Mouse (Mus musculus): ENCODE data around the gene Akap7.
"Not testable (repeated sequence)": the region's sequence is repeated elsewhere in the genome, so short reads cannot be mapped to it uniquely, and the experiment has no call there.

Gene Akap7

GRCm38 (mm10) chr10:25186240-25186639 is 121.4 kb downstream of the Akap7 start:
- not testable (repeated sequence) for DNase-seq (ENCODE audit: low spot score)

DNA sequence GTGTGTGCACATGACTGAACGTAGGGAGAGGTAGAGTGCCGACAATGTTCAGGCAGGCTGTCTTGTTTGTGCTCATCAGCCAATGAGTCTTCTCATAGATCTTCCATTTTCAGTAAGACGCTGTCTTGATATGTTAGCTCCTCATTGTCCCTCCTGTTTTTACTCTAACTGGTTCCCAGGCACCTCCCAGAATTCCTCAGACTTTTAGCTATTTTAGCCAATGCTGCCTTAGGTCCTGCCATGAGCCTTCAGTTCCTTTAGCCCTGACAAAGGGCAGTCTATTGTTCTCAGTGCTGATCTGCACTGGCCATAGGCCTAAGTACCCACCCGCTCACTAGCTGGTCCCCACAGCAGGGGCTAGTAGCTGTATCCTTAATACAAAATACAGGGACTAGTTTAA is 122.0 kb downstream of the Akap7 start:
- DNase-seq (ENCODE audit: low spot score): no peak

DNA sequence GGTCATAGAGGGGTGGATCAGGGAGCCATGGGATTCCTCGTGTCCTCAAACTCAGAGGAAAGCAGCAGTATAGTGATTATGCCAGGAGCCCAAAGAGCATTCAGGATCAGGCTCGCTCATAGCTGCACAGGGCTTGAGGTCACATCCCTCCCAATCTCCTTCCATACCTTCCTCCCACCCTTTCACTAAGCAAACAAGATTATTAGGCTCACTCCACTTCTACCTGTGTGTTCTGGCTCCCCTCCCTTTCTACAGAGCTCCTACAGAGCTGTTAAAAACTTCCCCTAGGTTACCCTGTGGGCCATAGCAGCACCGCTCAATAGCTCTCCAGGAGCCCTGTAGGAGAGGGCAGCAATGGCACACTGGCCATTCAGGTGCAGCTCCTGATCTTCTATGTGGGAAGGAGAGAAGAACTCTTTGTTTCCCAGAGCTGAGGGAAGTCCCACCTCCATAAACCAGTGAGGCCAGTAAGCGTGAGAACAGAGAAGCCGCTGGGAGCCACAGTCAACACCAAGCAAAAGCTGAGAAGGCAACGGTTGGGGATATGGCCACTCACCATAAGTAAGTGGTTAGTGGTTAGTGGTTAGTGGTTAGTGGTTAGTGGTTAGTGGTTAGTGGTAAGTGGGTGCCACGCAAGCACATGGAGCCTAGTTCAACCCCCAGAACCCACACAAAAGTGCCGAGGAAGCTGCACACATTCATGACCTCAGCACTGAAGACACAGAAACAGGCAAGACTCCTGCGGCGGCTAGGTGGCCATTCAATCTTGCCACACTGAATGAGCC is 122.7 kb downstream of the Akap7 start:
- no peak for DNase-seq (ENCODE audit: low spot score)

DNA sequence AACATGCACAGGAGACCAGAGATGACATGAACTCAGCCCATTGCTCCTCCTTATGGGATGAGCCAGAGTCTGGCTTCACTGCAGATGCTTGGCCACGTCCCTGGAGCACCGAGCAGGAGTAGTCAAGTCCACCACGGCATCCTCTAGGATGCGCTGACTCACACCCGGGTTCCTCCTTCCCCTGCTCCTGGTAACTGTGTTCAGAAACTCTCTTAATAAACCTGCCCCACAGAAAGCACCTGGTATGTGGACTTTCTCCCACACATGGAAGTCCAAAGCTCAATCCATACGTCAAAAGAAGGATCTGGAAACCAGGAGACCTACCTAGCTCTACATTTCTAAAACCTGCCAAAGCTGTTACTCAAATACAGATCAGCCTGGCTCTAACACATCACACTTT is 124.4 kb downstream of the Akap7 start:
- DNase-seq (ENCODE audit: low spot score): no peak

- no peak for DNase-seq (ENCODE audit: low spot score)
Measured at GRCm38 (mm10) chr10:25179030-25179429, 128.6 kb downstream of the Akap7 start.

DNA sequence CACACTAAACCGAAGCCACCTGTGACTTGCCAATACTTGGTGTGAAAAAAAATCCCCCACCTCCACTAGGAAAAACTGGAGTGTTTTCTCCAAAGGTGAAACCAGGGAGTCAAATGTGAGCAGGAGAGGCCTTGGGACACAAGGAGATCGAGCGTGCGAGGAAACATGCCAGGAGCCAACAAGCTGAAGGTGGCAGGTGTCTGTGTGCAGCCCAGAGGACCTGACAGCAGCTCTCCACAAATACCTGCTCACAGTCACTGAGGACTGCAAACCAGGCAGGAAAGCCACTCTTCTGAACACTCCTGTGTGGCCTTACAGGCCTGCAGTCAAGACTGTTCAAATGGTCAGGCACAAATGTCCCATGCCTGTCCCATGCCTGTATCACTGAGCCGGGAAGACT is 130.4 kb downstream of the Akap7 start:
- no peak for DNase-seq (ENCODE audit: low spot score)

- DNase-seq (ENCODE audit: low spot score): no peak
Measured at GRCm38 (mm10) chr10:25174872-25175271, 132.8 kb downstream of the Akap7 start.

GRCm38 (mm10) chr10:25167365-25168194 is 140.1 kb downstream of the Akap7 start:
- DNase-seq (ENCODE audit: low spot score): no peak

DNA sequence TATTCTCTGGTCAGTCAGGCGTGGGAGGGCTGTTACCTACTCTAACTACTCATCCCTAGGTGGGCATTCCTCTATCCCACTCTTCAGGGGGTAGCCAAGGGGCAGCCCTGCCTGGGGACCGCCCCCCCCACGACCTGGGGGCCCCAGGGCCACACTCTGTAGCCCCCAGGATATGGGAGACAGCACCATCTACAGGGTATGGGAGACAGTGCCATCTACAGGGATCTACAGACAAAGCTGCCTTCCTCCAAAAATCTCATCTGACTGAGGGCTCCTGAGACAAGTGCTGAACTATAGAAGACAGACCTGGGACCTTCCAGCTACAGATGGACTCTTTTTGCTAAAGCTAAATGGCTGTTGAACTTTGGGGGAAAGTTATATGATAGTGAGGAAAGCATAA is 144.2 kb downstream of the Akap7 start:
- not testable (repeated sequence) for DNase-seq (ENCODE audit: low spot score)

DNA sequence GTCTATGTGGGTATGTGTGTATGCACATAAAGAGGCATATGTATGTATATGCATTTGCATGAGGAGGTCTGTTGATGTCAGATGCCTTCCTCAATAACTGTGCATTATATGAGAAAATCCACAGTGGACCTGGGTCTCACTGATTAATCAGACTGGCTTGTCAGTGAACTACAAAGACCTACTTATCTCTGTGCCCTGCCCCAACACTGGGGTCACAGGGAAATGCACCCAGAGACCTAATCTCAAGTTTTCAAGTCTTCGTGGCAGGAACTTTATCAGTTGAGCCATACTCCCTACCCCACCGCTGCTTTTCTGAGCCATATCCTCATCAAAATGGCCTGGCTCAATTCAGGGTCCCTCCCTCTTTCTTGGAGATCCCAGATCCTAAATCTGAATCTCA is 146.0 kb downstream of the Akap7 start:
- DNase-seq (ENCODE audit: low spot score): no peak

DNA sequence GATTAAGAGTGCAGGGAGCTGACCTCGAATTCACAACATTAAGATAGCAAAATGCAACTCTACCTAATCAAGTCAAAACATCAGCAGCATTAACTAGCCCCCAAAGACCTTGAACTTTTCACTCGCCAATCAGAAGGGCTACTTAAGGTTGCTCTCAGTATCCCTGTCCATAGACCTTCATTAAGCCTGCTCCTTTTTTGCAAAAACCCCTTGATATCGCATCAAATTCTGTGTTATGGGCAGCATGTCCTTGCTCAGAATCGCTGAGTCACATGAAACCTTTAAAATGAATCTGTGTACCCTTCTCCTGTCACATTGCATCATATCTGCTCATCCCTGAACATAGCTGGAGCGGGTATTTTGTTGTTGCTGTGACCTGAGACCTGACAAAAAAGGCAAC is 149.0 kb downstream of the Akap7 start:
- DNase-seq (ENCODE audit: low spot score): no peak

DNA sequence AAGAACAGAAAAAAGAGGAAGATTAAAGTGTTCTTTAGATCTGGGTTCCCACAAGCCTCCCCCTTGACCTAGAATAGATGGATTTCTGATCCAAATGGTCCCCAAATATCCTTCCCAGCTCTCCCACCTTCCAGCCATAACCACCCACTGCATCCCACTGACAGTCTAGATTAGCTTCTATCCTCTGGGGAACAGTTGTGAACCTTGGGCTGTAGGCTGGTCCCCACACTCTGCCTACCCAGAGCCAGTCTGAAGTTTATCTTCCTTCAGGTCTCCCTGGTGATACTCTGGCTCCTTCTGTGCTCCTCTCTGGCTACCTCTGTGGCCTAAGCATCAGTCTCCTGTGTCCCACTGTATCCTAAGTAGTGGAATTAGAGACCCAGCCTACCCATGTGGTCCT is 150.3 kb downstream of the Akap7 start:
- no peak for DNase-seq (ENCODE audit: low spot score)

DNA sequence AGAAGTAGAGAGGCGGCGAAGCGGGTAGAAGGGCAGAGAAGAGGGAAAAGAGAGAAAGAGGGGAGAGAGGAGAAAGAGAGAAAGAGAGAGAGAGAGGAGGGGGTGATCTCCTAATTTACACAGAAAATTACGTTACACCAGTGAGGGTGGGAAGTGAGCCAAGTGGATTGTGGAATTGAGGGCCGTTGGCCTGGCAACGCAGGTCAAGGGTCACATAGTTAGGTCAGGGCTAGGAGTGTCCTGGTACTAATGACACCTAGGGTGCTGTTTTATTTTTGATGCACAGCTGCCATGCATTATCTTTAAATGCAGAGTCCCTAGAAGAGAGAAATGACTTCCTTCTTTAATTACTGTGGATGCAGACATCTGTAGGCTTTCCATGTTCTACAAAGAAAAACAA is 153.4 kb downstream of the Akap7 start:
- DNase-seq (ENCODE audit: low spot score): no peak

DNA sequence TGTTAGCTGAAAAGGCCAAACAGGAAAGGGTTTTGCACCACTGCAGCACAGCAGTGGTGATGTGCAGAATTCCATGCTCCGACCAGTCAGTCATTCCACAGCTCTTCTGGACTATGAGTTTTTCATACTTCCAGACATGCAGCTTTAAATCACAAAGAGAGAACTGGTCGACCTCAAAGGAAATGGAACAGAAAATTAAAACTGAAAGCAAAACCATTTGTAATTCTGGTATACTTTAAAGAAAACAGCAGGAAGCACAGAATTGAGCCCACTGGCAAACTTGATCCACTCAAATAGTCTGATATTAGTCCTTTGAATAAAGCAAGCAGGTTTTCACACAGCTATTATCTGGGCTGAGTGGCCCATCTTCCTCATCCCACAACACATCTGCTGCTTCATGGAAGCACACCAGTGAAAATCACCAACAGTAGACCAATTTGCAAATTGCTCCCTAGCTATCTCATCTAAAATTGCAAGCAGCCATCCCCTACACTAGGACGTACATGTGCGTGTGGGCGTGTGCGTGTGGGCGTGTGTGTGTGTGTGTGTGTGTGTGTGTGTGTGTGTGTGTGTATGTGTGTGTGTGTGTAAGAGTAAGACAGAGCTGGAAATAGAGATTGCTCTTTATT is 156.4 kb downstream of the Akap7 start:
- DNase-seq (ENCODE audit: low spot score): no peak

DNA sequence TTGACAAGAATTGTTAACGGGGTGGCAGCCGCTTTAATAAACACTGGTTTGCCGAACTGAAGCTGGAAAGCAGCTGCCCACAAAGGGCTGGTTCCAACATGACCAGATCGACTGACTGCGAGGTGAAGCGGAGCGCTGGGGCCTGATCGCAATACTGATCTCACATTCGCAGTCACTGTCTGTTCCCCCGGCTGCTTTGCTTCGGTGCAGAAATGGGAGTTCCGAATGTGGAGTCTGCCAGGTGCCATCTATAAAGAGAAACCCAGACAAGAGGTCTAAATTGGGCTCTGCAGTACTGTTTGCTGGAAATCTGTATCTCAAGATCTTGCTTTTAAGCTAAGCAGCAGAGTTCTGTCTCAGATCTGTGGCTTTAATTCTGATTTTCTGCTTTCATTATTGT is 161.8 kb downstream of the Akap7 start:
- DNase-seq (ENCODE audit: low spot score): no peak

DNA sequence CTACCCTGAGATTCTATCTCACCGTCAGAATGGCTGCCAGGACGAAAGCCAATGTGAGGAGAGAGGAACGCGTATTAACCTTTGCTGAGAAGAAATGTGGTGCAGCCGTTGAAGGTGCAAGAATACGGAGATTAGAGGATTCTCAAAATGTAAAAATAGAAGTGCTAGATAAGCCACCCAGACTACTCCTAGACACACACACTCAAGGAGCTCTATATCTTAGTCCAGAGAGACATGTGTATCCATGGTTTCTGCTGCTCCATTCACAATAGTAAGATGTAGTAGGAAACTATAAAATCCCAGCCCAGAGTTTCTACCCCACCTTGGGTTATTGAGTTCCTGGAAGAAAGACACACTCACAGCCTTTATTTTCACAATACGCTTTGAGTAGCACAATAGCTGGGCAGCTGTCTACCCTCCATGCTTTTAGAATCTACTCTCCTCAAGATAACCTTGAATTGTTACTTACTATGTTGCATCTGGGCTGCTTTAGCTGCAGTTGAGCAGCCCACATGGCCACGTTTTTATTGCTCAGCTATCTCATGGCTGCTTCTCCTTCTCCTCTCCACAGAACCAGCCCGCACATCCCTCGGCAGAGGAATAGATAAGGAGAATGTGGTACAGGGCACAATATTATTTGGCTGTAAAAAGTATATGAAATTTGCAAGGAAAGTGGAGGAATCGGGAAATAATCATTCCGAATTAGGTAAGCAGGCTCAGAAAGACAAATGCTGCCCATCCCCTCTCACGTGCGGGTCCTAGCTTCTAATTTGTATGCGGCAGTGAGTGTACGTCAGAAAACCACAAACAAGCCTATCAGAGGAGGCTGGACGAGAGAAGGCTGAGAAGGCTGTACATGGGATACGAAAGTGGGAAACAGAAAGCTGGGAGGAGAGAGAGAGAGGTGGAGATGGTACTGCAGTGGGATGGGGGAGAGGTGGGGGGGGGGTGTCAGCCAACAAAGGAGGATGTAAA is 162.6 kb downstream of the Akap7 start:
- DNase-seq (ENCODE audit: low spot score): no peak

DNA sequence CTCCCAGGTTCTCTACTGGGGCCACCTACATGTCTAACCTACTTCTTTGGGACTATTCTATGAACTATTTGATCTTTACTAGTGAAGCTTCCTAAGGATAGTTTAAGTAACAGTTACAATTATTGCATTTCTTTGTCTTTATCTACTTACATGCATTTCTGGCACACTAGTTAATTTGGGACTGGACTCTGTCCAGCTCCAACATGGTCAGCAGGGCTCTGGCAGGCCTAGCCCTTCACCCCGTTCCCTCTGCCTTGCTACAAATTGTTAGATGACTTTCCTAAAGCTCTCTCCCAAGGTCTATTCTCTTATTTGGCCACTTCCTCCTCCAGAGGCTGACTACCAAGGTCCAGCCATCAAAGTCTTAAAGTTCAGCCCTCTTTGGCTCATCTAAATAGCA is 165.9 kb downstream of the Akap7 start:
- DNase-seq (ENCODE audit: low spot score): no peak

DNA sequence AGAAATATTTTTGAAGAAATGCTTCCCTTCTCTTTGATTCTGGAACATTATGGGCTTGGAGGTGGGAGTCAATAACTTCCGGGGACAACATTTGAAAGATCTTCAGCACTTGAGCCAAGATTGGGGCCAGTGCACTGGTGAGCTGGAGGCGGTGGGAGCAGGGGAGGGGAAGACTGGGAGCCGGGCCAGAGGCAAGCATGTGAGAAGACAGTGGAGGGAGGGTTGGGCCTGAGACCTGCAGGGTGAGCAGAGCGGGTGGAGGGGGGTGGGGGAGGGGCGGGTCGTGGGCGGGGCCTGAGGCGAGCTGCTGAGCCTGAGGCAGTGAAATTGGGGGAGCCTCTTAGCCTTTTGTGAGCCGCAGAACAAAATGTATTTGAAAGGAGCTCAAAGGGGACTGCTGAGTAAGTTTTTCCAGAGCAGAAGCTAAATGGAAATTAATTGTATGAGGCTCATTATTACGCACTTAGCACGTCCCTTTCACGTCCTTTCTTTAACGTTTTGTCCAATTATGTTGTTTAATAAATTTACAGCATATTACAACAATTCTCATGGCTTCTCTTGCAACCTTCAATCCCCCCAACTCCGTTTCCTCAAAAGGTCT is 167.4 kb downstream of the Akap7 start:
- DNase-seq (ENCODE audit: low spot score): no peak

- DNase-seq (ENCODE audit: low spot score): no peak
Measured at GRCm38 (mm10) chr10:25133581-25133980, 174.1 kb downstream of the Akap7 start.

DNA sequence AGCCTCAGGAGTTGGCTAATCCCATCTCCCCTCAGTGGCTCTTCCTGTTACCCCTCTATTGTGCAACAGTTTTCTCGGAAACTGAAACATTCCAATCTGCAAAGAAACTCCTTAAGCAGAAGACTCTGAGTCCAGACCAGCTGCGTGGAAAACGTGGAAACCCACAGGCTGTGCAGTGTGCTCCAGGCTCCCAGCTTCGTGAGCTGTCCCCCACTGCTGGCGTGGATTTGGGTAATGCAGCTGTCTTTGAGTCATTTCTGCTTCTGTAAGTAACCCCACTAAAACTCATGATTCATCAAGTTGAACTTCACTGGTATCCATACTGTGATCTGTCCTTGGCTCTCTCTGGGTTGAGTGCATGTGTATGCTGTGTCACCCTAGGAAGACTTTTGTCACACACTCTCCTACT is 179.2 kb downstream of the Akap7 start:
- no peak for DNase-seq (ENCODE audit: low spot score)

DNA sequence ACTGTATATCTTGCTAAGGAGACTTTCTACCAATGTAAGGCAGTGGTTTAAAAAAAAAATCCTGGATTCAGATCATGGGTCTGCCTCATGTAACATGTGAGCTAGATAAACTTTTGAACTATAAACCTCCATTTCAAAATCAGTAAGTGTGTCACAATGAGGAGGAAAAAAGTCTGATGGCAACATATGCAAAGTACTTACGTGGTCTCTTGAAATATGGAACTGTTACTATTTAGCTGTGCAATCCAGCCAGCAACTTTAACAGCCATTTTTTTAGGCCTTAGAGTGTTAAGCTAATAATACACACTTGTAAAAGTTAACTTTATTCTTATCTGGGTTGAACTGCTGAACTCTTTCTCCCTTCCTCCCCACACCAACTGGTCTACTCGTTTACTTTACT is 181.6 kb downstream of the Akap7 start:
- no peak for DNase-seq (ENCODE audit: low spot score)
